Mouse (Mus musculus) G1E (cell line): ENCODE measurements around the gene Prdx6.

Experiments used
- CTCF ChIP-seq: IDR thresholded peaks from 2 replicates; pipeline ENCODE4 v1.5.1; 2012; ENCODE audit warnings: low read depth, low read length, inconsistent platforms, mixed read lengths
- GATA1 ChIP-seq: IDR thresholded peaks from 2 replicates; pipeline ENCODE4 v1.6.1; 2012; ENCODE audit warnings: borderline replicate concordance, low read length, inconsistent platforms, mixed read lengths
- GATA2 ChIP-seq: IDR thresholded peaks from 2 replicates; pipeline ENCODE4 v1.6.1; 2012; ENCODE audit warnings: low read depth, low read length, inconsistent platforms, borderline replicate concordance
- POLR2AphosphoS5 ChIP-seq: IDR thresholded peaks from 2 replicates; pipeline ENCODE4 v1.6.1; 2012; ENCODE audit warnings: low read depth, low read length, inconsistent platforms; ENCODE audit not compliant: insufficient replicate concordance

- TF ChIP-seq CTCF (no peak), GATA1 (no peak), GATA2 (no peak), POLR2AphosphoS5 (no peak)
These were observed 12.6 kb upstream of the Prdx6 start for GRCm38 (mm10) chr1:161263584-161263983.
